Mouse (Mus musculus): ENCODE measurements around the gene Irak3. TPM values are rescaled to one million over a fixed set of nuclear protein-coding genes. Genes with fewer than 3 reads are reported as not detected.
A peak's percentile ranks its signal among the peaks of the same experiment; 100 is the strongest.

Gene Irak3
- polyA plus RNA-seq, 1 experiment from 2014 or later = 1.5 TPM

GRCm38 (mm10) chr10:120238241-120238640, 36.3 kb upstream of the Irak3 start:
- Histone ChIP-seq H3K36me3 (ENCODE audit: insufficient read depth, low read length) (no peaks in the 10 kb centered on the region), H3K27me3 (ENCODE audit: insufficient read depth, low read length) (no peaks in the 10 kb centered on the region), H3K9me3 (replicated peaks; ENCODE audit: low read length) (no peaks in the 10 kb centered on the region), H3K9ac (ENCODE audit: low read depth, low read length) (no peak overlapping the region), H3K4me1 (replicated peaks; ENCODE audit: insufficient read depth, low read length) (no peaks in the 10 kb centered on the region), H3K4me2 (ENCODE audit: low read length) (no peak overlapping the region), H3K27ac (no peak overlapping the region), H3K4me3 (replicated peaks; ENCODE audit: low read depth, low read length) (no peak overlapping the region)
- TF ChIP-seq CTCF (IDR thresholded peaks at IDR 0.05; ENCODE audit: low read depth) = no peak
- ATAC-seq (replicated peaks; ENCODE audit: low FRiP score, low read depth) (no peak), DNase-seq (ENCODE audit: low spot score) (no peak)
- WGBS = 90% methylated on average over 8 of the region's 8 CpGs

GRCm38 (mm10) chr10:120236855-120237254, 34.9 kb upstream of the Irak3 start:
- Histone ChIP-seq H3K27ac (no peak overlapping the region), H3K4me3 (replicated peaks; ENCODE audit: low read depth, low read length) (no peak overlapping the region), H3K9me3 (replicated peaks; ENCODE audit: low read length) (no peaks in the 10 kb centered on the region), H3K4me2 (ENCODE audit: low read length) (no peak overlapping the region), H3K9ac (ENCODE audit: low read depth, low read length) (no peak overlapping the region), H3K4me1 (replicated peaks; ENCODE audit: insufficient read depth, low read length) (no peaks in the 10 kb centered on the region), H3K36me3 (ENCODE audit: insufficient read depth, low read length) (no peaks in the 10 kb centered on the region), H3K27me3 (ENCODE audit: insufficient read depth, low read length) (no peaks in the 10 kb centered on the region)
- ATAC-seq (replicated peaks; ENCODE audit: low FRiP score, low read depth) = no peak
- DNase-seq (ENCODE audit: low spot score) = no peak
- WGBS = 56% methylated on average over 9 of the region's 9 CpGs
- no peak for TF ChIP-seq CTCF (IDR thresholded peaks at IDR 0.05; ENCODE audit: low read depth)

- 25% methylated on average over 18 of the region's 18 CpGs for WGBS
- DNase-seq (ENCODE audit: low spot score) = peak; percentile 89
- Histone ChIP-seq H3K36me3 (ENCODE audit: insufficient read depth, low read length) (peaks cover 15% of the 10 kb centered on the region), H3K9me3 (replicated peaks; ENCODE audit: low read length) (no peaks in the 10 kb centered on the region), H3K4me3 (replicated peaks; ENCODE audit: low read depth, low read length) (no peak overlapping the region), H3K27me3 (ENCODE audit: insufficient read depth, low read length) (no peaks in the 10 kb centered on the region), H3K4me1 (replicated peaks; ENCODE audit: insufficient read depth, low read length) (no peaks in the 10 kb centered on the region), H3K4me2 (ENCODE audit: low read length) (peak overlapping the region; percentile 29), H3K9ac (ENCODE audit: low read depth, low read length) (no peak overlapping the region), H3K27ac (no peak overlapping the region)
- peak; percentile 91 for TF ChIP-seq CTCF (IDR thresholded peaks at IDR 0.05; ENCODE audit: low read depth)
- peak; percentile 55 for ATAC-seq (replicated peaks; ENCODE audit: low FRiP score, low read depth)
Observed at GRCm38 (mm10) chr10:120233655-120234367, 31.9 kb upstream of the Irak3 start.

GRCm38 (mm10) chr10:120231718-120232117, 29.8 kb upstream of the Irak3 start:
- Histone ChIP-seq H3K27ac (no peak overlapping the region), H3K27me3 (ENCODE audit: insufficient read depth, low read length) (no peaks in the 10 kb centered on the region), H3K4me3 (replicated peaks; ENCODE audit: low read depth, low read length) (no peak overlapping the region), H3K4me1 (replicated peaks; ENCODE audit: insufficient read depth, low read length) (peaks cover 6% of the 10 kb centered on the region; the same call in 1 of the 2 replicates), H3K9me3 (replicated peaks; ENCODE audit: low read length) (no peaks in the 10 kb centered on the region), H3K4me2 (ENCODE audit: low read length) (no peak overlapping the region), H3K36me3 (ENCODE audit: insufficient read depth, low read length) (peaks cover 18% of the 10 kb centered on the region), H3K9ac (ENCODE audit: low read depth, low read length) (no peak overlapping the region)
- TF ChIP-seq CTCF (IDR thresholded peaks at IDR 0.05; ENCODE audit: low read depth) = peak; percentile 86
- peak; percentile 79 for DNase-seq (ENCODE audit: low spot score)
- 40% methylated on average over 5 of the region's 5 CpGs for WGBS
- ATAC-seq (replicated peaks; ENCODE audit: low FRiP score, low read depth) = no peak

- under 1% methylated on average over 57 of the region's 57 CpGs for WGBS
- DNase-seq (ENCODE audit: low spot score) (peak; percentile 93), ATAC-seq (replicated peaks; ENCODE audit: low FRiP score, low read depth) (peak; percentile 93)
- Histone ChIP-seq H3K9ac (ENCODE audit: low read depth, low read length) (peak within 1 kb of the TSS; percentile 89), H3K4me2 (ENCODE audit: low read length) (peak within 1 kb of the TSS; percentile 64), H3K4me3 (replicated peaks; ENCODE audit: low read depth, low read length) (peak within 1 kb of the TSS; percentile 100), H3K36me3 (ENCODE audit: insufficient read depth, low read length) (peaks cover 18% of the 10 kb centered on the region), H3K4me1 (replicated peaks; ENCODE audit: insufficient read depth, low read length) (peaks cover 6% of the 10 kb centered on the region; the same call in 1 of the 2 replicates), H3K27me3 (ENCODE audit: insufficient read depth, low read length) (no peaks in the 10 kb centered on the region), H3K9me3 (replicated peaks; ENCODE audit: low read length) (no peaks in the 10 kb centered on the region), H3K27ac (peak within 1 kb of the TSS; percentile 68)
- no peak for TF ChIP-seq CTCF (IDR thresholded peaks at IDR 0.05; ENCODE audit: low read depth)
Observed at GRCm38 (mm10) chr10:120226871-120227661, 25.1 kb upstream of the Irak3 start, which contains the start of gene Llph. Gene Llph (plus strand): TSS chr10:120227070.

GRCm38 (mm10) chr10:120220776-120221175, 18.8 kb upstream of the Irak3 start:
- Histone ChIP-seq H3K27me3 (ENCODE audit: insufficient read depth, low read length) (no peaks in the 10 kb centered on the region), H3K4me1 (replicated peaks; ENCODE audit: insufficient read depth, low read length) (no peaks in the 10 kb centered on the region), H3K27ac (no peak overlapping the region), H3K9ac (ENCODE audit: low read depth, low read length) (no peak overlapping the region), H3K4me2 (ENCODE audit: low read length) (no peak overlapping the region), H3K36me3 (ENCODE audit: insufficient read depth, low read length) (peaks cover 15% of the 10 kb centered on the region), H3K9me3 (replicated peaks; ENCODE audit: low read length) (no peaks in the 10 kb centered on the region), H3K4me3 (replicated peaks; ENCODE audit: low read depth, low read length) (no peak overlapping the region)
- TF ChIP-seq CTCF (IDR thresholded peaks at IDR 0.05; ENCODE audit: low read depth) = no peak
- WGBS = 66% methylated on average over 7 of the region's 7 CpGs
- ATAC-seq (replicated peaks; ENCODE audit: low FRiP score, low read depth) (no peak), DNase-seq (ENCODE audit: low spot score) (no peak)
